Mouse (Mus musculus): ENCODE results near the gene Zswim5.

Zswim5 gene

DNA sequence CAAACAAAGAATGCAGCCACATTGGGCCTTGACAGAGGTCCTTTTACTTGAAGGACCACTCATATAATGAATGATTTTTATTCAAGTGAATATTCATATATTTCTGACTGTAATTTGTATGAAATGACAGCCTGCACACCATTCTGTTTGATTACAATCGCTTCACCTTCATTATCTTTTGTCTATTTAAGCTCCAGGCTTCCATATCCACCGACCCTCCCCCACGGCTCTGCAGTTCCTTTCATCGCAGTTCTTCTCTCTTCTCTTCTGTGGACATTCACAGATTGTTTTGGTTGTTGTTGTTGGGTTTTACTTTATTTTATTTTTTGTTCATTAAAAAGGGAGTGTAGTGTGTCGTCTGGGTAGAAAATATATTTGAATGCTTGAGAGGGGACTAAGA lies 34.0 kb downstream of the Zswim5 start:
- no peak for DNase-seq (ENCODE audit: low read depth in 2 of 2, low spot score in 2 of 2)

DNA sequence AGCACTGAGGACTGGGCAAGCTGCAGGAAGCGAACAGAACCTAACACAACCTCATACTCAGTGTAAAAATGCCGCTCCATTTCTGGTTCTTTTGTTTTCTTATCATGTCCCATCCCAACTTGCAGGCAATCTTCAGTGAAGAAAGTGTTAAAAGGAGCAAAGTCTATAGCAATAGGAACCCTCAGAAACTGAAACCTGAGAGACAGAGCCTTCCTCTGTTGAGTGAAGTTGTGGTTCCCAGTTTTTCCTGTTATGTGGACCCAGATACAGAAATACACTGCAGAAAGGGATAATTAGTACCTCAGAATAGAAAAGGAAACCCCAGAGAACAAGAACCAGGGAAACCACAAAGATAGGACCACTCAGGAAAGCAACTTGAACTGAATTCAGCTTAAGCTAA lies 36.1 kb downstream of the Zswim5 start:
- no peak for DNase-seq (ENCODE audit: low read depth in 2 of 2, low spot score in 2 of 2)

DNA sequence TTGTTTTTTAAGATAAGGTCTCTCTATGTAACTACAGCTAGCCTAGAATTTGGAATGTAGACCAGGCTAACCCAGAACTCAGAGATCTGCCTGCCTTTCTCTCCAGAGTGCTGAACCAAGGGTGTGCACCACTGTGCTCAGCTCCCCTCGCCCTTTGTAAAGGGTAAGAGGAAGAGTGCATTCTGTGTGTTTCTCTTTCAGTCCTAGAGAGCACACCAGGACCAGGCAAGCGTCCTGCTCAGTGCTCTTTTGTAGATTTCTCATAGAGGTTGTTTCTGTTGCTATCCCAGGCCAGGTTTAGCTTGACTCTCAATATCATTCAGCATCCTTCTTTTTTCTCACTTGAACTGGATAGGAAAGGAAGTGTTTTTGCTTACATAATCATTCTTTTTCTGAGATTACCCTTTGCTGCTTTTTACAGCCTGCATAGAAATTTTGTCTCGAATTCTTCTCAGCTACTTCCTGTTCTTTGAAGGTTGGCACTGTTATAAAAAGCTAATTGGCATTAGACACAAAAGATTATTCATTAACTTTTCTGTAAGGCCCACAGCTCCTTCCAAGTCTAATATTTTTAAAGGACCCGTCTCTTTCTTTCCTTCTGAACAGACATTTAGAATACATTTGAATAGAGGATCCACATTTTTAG lies 51.0 kb downstream of the Zswim5 start:
- DNase-seq (ENCODE audit: low read depth in 2 of 2, low spot score in 2 of 2): no peak

DNA sequence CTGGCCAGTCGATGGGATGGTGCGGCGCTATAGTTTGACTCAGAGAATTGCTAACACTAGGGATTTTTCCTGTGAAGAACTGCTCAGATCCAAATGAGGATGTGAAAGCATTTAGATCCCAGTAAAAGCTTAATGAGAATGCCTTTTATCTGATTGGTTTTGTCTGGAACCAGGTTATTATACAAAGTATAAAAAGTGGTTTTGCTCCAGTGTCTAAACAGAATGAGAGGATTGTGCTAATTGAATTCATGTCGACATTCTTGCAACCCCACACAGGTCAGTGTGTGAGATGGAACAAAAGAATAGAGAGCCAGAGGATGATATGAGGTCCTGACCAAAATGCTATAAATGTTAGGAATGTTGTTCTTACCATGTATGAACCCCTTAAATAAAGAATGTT lies 62.4 kb downstream of the Zswim5 start:
- no peak for DNase-seq (ENCODE audit: low read depth in 2 of 2, low spot score in 2 of 2)

DNA sequence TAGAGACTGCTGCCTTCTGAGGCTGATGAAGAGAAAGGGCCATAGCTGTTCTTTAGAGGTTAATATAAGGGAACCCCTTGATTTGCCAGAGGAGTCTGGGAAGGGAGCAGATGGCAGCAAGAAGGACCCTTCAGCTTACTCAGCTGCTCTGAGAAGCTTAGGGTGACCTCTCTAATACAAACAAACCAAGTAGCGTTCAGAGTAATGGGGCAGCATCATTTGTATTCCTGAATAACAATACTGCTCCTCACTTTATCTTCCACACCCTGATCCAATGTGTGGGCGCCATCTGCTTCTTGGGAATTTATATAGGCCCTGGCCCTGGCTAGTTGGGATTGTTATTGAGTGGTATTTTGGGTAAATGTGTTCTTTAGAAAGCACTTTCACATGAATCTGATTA lies 65.5 kb downstream of the Zswim5 start:
- no peak for DNase-seq (ENCODE audit: low read depth in 2 of 2, low spot score in 2 of 2)

DNA sequence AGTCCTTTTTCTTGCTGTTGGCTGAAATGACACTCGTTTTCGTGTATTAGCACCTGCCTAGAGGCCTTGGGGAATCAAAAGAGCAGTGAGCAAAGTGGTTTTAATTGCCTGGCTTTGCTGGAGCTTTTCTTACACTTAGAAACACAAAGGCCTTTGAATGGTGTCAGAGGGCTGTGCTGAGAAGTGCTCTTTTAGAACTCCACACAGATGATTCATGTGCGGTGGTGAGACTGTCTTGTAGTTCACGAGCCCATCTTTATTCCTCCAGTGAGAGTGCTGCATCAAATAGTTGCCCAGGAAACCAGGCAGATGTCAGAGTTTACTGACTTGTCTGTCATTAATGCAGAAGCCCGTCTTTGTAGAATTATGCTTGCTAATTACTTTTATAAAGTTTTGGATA lies 66.9 kb downstream of the Zswim5 start:
- no peak for DNase-seq (ENCODE audit: low read depth in 2 of 2, low spot score in 2 of 2)

DNA sequence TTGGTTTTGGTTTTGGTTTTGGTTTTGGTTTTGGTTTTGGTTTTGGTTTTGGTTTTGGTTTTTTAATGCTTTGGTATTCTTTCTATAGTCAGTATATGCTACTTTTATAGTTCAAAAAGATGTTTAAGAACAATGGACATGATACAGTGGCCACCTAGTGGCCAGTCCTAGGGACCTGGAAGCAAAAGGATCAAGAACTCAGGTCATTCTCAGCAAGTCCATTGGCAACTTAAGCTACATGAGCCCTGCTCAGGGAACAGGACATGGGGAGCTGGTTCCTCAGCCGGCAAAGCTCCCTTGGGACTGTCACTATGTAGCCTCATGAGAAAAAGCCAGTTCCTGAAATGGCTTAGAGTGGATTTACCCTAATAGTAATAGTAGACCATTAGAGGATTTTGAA lies 74.5 kb downstream of the Zswim5 start:
- DNase-seq (ENCODE audit: low read depth in 2 of 2, low spot score in 2 of 2): no peak

DNA sequence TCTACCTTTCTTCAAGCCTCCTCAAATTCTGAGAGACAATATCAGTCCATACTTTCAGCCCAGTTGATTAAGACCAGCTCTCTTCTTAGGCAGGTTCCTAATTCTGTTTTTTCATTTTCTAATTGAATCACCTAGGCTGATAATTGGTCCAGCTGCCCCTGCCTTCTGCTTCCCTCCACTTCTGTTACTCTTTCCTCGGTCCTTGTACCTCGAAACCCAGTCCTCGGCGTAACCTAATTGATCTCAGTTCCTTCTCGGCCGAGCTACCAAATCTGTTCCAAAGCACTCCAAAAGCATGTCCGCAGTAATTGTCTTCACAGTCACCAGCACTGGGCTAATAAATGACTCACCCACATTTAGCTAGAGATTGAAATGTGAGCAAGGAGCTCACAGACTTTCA lies 77.8 kb downstream of the Zswim5 start:
- no peak for DNase-seq (ENCODE audit: low read depth in 2 of 2, low spot score in 2 of 2)

DNA sequence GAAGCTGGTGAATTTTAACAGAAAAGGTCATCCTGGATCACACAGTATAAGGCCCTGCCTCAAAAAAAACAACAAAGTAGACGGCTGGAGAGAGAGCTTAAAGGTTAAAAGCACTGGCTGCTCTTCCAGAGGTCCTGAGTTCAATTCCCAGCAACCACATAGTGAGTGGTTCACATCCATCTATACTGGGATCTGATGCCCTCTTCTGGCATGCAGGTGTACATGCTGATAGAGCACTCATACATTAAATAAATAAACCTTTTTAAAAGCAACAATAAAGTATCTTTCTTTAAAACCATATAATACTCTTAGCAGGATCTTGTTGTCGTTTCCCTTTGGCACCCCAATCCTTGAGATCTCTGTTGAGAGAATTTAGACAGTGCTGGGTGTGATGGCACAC lies 99.3 kb downstream of the Zswim5 start:
- no peak for DNase-seq (ENCODE audit: low read depth in 2 of 2, low spot score in 2 of 2)

DNA sequence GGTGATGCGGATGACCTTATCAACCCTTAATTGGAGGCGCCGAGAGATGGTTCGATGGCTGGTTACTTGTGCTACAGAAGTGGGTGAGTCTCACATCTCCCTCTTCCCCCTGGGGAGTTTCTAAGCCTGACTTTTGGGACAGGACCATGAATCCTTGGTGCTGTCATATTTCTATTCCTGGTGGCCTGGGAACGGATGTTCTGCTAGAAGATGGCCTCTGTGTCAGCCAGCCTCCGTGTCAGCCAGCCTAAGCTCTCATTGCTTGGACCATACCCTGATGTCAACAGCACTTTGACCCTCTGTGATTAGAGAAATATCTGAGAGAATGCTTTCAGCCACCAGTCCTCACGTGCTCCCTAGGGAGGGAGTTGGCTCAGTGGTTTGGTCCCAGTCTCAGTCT lies 108.5 kb downstream of the Zswim5 start:
- no peak for DNase-seq (ENCODE audit: low read depth in 2 of 2, low spot score in 2 of 2)

DNA sequence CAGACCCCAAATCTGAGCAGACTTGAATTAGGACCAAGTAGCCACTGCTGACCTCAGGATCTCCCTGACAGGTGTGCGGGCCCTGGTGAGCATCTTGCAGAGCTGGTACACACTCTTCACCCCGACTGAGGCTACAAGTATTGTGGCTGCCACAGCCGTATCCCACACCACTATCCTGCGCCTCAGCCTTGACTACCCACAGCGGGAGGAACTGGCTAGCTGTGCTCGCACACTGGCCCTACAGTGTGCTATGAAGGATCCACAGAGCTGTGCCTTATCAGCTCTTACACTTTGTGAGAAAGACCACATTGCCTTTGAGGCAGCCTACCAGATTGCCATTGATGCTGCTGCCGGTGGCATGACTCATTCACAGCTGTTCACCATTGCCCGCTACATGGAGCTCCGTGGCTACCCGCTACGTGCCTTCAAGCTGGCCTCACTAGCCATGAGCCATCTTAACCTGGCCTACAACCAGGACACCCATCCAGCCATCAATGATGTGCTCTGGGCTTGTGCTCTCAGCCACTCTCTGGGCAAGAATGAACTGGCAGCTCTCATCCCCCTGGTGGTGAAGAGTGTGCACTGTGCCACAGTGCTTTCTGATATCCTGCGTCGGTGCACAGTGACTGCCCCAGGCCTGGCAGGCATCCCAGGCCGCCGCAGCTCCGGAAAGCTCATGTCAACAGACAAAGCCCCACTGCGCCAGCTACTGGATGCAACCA lies 109.4 kb downstream of the Zswim5 start:
- peak; percentile 26 to 45 for DNase-seq (ENCODE audit: low read depth in 2 of 2, low spot score in 2 of 2)

DNA sequence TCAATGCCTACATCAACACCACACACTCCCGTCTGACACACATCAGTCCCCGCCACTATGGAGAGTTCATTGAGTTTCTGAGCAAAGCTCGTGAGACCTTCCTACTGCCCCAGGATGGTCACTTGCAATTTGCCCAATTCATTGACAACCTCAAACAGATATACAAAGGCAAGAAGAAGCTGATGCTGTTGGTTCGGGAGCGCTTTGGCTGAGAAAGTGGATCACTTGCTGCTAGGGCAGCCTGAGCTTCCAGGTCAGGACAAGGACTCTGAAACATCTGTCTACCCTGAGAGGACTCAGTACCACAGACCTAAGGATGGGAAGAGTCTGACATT lies 109.9 kb downstream of the Zswim5 start:
- no peak for DNase-seq (ENCODE audit: low read depth in 2 of 2, low spot score in 2 of 2)

DNA sequence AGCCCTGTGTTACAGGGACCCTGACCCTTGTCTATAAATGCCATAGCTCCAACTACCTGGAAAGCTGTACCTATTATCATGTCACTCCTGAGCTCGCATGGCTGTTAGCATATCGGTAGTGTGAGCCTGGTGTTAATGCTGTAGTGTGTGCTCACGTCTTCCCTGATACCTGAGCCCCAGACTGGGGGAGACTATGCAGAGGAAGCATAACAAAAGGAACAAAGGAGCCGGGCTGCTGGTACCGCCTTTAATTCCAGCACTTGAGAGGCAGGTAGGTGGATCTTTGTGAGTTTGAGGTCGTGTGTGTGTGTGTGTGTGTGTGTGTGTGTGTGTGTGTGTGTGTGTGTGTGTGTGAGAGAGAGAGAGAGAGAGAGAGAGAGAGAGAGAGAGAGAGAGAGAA lies 112.6 kb downstream of the Zswim5 start:
- DNase-seq (ENCODE audit: low read depth in 2 of 2, low spot score in 2 of 2): no peak

DNA sequence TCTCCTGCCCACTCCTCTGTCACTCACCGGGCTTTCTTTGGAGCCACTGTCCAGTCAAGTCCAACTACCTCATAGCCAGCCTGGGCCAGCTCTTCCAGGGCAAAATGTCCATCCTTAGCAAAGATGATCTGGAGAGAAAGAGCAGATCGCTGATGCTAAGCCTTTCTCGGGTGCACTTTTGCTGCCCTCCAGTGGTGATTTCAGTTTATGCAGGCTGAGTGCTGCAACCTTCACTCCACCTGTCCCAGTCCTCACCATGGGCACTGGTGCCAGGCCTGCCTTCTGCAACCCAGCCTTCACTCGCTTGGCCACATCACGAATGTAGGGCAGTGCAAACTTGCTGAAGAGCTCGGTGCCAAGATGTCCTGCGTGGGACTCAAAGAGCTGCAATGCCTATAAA lies 114.2 kb downstream of the Zswim5 start:
- peak; percentile 63 to 80 for DNase-seq (ENCODE audit: low read depth in 2 of 2, low spot score in 2 of 2)

DNA sequence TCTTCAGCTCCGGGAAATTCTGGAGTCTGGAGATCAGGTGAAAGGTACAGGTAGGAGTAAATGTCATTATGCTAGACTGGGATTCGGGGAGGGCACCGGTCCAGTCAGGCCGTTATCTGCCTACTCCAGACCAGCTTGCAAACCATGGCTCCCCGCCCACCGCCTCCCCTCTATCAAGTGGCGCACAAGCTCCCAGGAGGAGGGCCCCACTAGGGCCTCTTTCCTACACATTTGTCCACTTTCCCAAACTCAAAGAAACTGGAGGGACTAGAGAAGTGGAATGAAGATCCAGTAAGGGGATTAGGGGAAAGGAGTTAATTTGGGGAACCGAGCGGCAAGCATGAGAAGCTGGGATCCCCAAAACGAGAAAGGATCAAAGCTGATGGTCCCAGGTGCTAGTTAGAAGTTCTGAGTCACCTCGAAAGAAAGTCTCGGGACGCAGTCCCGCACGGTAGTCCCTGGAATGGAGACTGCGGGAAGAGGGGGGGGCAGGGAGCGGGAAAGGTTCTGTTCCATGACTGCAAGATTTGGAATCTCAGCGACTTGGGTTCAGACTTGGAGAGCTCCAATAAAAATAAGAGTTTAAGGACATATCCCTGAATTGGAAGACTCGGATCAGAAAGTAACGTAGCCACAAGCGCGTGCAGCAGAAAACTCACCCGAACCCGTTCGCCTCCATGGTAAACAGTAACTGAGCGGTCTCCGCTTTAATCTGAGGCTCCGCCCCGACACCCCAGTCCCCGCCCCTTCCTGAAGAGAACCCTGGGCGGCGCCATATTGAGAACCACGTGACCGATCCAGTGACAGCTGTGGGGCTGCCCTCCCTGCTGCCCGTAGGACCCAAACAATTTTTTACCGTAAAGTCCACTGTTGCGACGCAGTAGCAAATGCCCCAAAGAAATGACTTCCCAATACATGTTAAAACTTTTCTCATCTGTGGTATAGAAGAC lies 116.8 kb downstream of the Zswim5 start, which contains the start of gene Urod:
Urod (minus strand) TSS at position 742 of the 950 bp plus-strand sequence.
- DNase-seq (ENCODE audit: low read depth in 2 of 2, low spot score in 2 of 2): peak; percentile 93 to 96

DNA sequence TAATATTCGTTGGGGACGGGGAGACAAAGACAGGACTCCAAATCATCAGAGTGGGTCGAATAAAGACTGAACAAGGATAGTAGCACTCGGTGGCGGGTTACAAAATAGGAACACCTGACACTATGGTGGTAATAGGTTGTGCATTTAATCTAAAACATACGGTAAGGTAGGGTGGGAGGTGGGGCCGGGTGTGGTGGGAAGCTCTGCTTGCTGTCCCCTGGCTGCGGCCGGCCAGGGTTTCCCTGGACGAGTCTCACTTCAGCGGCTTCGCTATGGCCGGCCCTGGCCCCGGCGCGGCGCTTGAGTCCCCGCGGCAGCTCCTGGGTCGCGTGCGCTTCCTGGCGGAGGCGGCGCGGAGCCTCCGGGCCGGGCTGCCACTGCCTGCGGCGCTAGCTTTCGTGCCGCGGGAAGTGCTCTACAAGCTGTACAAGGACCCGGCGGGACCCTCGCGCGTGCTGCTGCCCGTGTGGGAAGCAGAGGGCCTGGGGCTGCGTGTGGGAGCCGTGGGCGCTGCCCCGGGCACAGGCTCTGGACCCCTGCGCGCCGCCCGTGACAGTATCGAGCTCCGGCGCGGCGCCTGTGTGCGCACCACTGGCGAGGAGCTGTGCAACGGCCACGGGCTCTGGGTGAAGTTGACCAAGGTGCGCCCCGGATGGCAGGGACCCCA lies 118.1 kb downstream of the Zswim5 start, which contains the start of gene Hectd3:
Hectd3 (plus strand) TSS at position 187 of the 667 bp plus-strand sequence.
- peak; percentile 27 to 42 for DNase-seq (ENCODE audit: low read depth in 2 of 2, low spot score in 2 of 2)

DNA sequence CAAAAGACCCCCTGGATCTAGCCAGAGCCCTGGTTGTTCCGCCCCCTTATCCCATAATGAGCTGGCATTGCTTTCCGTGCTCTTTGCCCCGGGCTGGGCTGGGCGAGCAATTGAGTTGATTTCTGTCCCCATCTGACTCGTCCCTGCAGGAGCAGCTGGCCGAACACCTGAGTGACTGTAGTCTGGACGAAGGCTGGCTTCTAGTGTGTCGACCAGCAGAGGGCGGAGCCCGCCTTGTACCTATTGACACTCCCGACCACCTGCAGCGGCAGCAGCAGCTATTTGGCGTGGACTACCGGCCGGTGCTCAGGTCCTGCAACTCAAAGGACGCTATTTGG lies 118.6 kb downstream of the Zswim5 start:
- no peak for DNase-seq (ENCODE audit: low read depth in 2 of 2, low spot score in 2 of 2)

DNA sequence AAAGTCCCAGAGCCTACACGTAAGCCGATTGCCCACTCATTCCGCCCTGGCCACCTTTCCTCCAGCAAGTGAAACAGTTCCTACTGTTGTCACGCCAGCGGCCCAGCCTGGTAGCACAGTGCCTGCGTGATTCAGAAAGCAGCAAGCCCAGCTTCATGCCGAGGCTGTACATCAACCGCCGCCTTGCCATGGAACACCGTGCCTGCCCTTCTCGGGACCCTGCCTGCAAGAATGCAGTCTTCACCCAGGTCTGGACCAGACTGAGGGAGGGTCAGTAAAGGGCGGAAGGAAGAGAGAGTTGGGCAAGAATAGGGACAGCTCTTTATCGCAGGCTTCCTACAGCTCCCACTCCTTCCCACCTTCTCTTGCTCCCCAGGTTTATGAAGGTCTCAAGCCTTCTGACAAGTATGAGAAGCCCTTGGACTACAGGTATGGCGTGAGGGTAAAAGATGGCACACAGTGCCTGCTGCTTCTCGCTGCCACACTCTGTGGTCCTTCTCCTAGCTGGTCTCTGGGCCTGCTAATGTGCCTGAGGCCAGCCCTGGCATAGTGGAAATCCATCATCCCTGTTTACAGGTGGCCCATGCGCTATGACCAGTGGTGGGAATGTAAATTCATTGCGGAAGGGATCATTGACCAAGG lies 122.5 kb downstream of the Zswim5 start:
- no peak for DNase-seq (ENCODE audit: low read depth in 2 of 2, low spot score in 2 of 2)

DNA sequence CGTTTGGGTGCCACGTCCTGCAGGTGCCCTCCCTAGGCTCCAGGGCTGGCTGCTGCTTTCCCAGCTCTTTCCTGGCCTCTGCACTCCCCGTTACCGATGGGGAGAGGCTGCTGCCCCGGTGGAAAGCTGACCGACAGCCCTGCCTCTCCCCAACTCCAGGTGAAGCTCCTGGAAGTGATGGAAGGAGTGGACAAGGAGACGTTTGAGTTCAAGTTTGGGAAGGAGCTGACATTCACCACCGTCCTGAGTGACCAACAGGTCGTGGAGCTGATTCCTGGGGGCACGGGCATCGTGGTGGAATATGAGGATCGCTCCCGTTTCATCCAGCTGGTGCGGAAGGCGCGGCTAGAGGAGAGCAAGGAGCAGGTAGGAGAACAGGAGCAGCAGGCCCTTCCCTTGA lies 124.8 kb downstream of the Zswim5 start:
- DNase-seq (ENCODE audit: low read depth in 2 of 2, low spot score in 2 of 2): no peak

DNA sequence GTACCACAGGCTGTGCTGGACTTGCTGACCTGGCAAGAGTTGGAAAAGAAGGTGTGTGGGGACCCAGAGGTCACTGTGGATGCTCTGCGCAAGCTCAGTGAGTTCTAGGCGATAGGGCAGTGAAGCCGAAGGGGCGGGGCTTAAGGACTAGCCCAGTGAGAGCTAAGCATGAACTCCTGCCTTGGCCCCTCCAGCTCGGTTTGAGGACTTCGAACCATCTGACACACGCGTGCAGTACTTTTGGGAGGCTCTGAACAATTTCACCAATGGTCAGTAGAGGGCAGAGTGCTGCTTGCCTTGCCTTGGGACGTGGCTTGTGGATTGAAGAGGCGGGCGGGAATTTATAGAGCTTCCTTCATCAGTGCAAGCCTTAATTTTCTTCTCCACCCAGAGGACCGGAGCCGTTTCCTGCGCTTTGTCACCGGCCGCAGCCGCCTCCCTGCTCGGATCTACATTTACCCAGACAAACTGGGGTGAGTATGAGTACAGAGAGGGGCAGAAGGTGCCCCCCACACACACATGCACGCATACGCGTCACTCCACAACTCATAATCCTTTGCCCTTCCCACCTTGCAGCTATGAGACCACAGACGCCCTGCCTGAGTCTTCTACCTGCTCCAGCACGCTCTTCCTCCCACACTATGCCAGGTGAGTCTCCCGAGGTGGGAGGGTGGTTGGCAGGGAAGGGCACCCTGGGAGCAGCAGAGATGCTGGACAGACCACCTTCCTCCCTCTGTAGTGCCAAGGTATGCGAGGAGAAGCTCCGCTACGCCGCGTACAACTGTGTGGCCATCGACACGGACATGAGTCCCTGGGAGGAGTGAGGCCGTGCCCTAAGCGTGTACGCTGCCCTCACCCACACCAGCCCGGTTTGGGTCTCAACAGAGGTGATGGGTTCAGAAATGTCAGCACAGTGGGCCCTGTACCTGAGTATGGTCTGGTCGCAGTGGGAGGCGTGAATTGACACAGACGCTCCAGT lies 125.7 kb downstream of the Zswim5 start:
- no peak for DNase-seq (ENCODE audit: low read depth in 2 of 2, low spot score in 2 of 2)

Data from CD8-positive naive resting alpha-beta T cell, adult 2 months (primary cell).